Mouse (Mus musculus): Measurements from ENCODE around the gene Xkr7. TPM values are rescaled to one million over a fixed set of nuclear protein-coding genes. Genes with fewer than 3 reads are reported as not detected.
A peak's percentile ranks its signal among the peaks of the same experiment; 100 is the strongest.

The Xkr7 gene
- polyA plus RNA-seq, 1 experiment from 2014 or later, result 1.0 TPM

DNA sequence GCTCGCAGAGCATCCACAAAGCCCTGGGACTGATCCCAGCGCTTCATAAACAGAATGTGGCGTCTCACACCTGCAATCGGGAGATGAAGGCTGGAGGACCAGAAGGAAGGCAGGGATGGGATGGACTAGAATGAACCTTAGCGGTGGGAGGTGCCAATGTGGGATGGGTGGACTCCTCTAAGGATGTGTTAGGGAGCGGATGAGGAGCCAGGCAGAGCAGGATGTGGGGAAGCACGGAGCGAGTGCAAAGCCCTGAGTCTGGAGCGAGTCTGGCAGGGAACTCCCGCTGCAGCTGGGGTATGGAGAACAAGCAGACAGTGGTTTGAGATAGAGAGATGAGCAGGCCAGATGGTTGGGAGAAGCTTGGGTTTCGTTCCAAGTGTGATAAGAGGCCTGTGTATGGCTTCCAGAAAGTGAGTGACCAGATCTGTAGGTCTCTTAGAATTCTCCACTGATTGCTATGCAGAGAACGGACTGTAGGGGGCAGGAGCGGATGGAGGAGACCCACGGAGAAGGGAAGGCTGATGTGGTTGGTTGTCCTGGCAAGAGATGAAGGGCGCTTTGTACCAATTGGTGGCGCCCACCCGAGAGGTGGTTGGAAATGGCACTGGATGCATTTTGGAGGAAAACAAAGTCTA is 16.3 kb downstream of the Xkr7 start:
- Histone ChIP-seq H3K36me3 (ENCODE audit: control insufficient read depth, insufficient read depth, low read length) (no peaks in the 10 kb centered on the region), H3K4me1 (ENCODE audit: control insufficient read depth, insufficient read depth, low read length) (peaks cover 31% of the 10 kb centered on the region), H3K4me2 (ENCODE audit: low read length) (no peak overlapping the region), H3K9me3 (replicated peaks; ENCODE audit: control insufficient read depth, low read length) (no peaks in the 10 kb centered on the region), H3K27me3 (replicated peaks; ENCODE audit: control insufficient read depth, insufficient read depth, low read length) (peaks cover 12% of the 10 kb centered on the region), H3K27ac (ENCODE audit: low read depth, low read length) (peak overlapping the region; percentile 94), H3K4me3 (ENCODE audit: low read depth, low read length) (no peak overlapping the region), H3K9ac (ENCODE audit: low read length) (no peak overlapping the region)
- DNase-seq (ENCODE audit: low spot score) (peak; percentile 71), ATAC-seq (peak; percentile 30)
- WGBS, result 30% methylated on average over 17 of the region's 17 CpGs

DNA sequence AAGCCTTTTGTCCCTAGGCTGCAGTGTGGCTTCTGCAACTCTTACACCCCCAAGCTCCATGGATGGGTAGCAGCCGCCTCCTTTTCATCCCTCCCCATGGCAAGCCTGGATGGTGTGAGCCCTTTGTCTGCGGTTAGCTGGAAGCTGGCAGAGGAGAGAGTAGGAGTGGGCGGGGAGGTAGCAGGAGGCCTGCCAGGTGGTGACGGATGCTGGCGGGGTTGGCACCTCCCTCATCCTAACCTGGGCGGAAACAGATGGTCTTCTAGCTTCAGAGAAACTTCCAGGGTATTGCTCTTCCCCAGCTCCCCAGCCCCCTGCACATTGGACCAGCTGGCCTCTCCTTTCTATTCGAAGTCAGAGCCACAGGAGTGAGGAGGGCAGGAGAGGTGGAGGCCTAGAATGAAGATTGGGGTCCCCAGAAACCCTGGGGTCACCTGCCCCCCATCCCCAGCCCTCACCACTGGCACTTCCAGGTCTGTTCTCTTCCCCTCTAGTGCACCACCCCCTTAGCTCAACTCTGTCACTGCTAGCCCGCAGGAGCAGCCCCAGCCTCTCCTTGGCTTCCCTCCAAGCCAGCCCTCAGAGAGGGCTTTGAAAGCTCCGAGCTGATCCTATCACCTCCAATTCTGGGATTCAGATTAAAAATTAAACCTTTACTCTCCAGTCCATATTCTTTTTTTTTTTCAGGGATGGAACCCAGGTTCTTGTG is 17.8 kb downstream of the Xkr7 start:
- no peak overlapping the region for H3K4me2 ChIP-seq (ENCODE audit: low read length)
- WGBS, result 32% methylated on average over 9 of the region's 9 CpGs
- DNase-seq (ENCODE audit: low spot score) (peak; percentile 82), ATAC-seq (peak; percentile 76)
- peak overlapping the region; percentile 94 for H3K27ac ChIP-seq (ENCODE audit: low read depth, low read length)
- peak overlapping the region; percentile 30 for H3K9ac ChIP-seq (ENCODE audit: low read length)
- peaks cover 29% of the 10 kb centered on the region for H3K4me1 ChIP-seq (ENCODE audit: control insufficient read depth, insufficient read depth, low read length)
- peaks cover 7% of the 10 kb centered on the region for H3K36me3 ChIP-seq (ENCODE audit: control insufficient read depth, insufficient read depth, low read length)
- no peak overlapping the region for H3K4me3 ChIP-seq (ENCODE audit: low read depth, low read length)
- H3K27me3 ChIP-seq (replicated peaks; ENCODE audit: control insufficient read depth, insufficient read depth, low read length), result peaks cover 14% of the 10 kb centered on the region
- H3K9me3 ChIP-seq (replicated peaks; ENCODE audit: control insufficient read depth, low read length), result no peaks in the 10 kb centered on the region

DNA sequence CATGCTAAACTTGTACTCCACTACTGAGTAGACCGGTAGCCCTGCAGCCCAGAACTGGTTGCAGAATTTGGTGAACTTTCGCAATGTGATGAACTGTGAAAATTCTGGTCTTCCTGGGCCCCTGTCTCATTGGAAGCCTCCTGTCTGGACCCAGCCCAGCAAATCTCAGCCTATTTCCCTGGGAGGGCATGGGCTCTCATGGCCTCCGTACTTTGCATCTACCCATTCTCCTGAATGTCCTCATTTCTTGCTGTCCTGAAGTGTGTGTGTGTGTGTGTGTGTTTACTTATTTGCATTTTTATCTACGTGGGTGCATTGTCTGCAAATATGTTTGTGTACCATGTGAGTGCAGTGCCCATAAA is 18.3 kb downstream of the Xkr7 start:
- no peak overlapping the region; the same call in 1 of the 2 replicates for H3K9ac ChIP-seq (ENCODE audit: low read length)
- WGBS, result 74% methylated on average over 4 of the region's 4 CpGs
- no peak overlapping the region for H3K4me2 ChIP-seq (ENCODE audit: low read length)
- peak overlapping the region; percentile 94 for H3K27ac ChIP-seq (ENCODE audit: low read depth, low read length)
- H3K27me3 ChIP-seq (replicated peaks; ENCODE audit: control insufficient read depth, insufficient read depth, low read length), result peaks cover 14% of the 10 kb centered on the region
- ATAC-seq, result no peak
- H3K4me1 ChIP-seq (ENCODE audit: control insufficient read depth, insufficient read depth, low read length), result peaks cover 28% of the 10 kb centered on the region
- H3K36me3 ChIP-seq (ENCODE audit: control insufficient read depth, insufficient read depth, low read length), result peaks cover 11% of the 10 kb centered on the region
- H3K9me3 ChIP-seq (replicated peaks; ENCODE audit: control insufficient read depth, low read length), result no peaks in the 10 kb centered on the region
- H3K4me3 ChIP-seq (ENCODE audit: low read depth, low read length), result no peak overlapping the region
- no peak for DNase-seq (ENCODE audit: low spot score)

DNA sequence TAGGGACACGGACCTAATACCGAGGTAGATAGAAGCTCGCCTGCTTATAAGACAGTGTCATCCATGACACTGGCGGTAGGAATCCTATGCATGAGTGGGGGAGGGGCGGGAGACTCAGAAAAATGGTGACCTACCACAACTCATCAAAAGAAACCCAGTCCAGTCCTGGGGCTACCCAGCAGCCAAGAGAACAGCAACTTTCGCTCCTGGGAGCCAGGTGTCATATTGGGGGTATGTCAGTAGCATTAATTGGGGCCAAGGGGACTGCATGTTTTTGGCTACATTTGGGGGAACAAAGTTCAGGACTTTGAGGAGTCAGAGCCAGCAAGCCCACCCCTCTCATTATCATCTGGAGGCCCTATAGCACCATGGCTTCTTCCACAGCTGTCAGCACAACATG is 19.4 kb downstream of the Xkr7 start:
- DNase-seq (ENCODE audit: low spot score), result no peak
- peaks cover 26% of the 10 kb centered on the region for H3K4me1 ChIP-seq (ENCODE audit: control insufficient read depth, insufficient read depth, low read length)

DNA sequence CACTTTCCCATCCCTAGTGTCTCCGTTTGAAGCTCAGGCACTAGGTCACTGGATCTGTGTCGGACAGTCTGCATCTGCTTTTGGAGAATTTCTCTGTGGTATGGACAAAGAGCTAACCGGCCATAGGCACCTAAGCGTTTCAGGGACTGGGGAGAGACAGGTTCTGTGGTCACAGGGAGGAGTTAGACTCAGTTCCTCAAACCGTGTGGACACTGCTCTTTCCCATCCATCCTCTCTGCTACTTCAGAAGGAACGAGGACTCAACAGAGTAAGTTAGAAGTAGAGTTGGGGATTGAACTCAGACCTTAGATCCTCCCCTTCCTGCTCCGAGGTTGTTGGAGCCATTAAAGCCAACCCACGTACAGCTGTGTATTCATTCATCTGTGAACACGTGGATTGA is 19.9 kb downstream of the Xkr7 start:
- Histone ChIP-seq H3K36me3 (ENCODE audit: control insufficient read depth, insufficient read depth, low read length) (peaks cover 11% of the 10 kb centered on the region), H3K4me2 (ENCODE audit: low read length) (no peak overlapping the region), H3K9ac (ENCODE audit: low read length) (no peak overlapping the region), H3K4me3 (ENCODE audit: low read depth, low read length) (no peak overlapping the region), H3K27ac (ENCODE audit: low read depth, low read length) (no peak overlapping the region), H3K4me1 (ENCODE audit: control insufficient read depth, insufficient read depth, low read length) (peaks cover 22% of the 10 kb centered on the region), H3K27me3 (replicated peaks; ENCODE audit: control insufficient read depth, insufficient read depth, low read length) (peaks cover 14% of the 10 kb centered on the region), H3K9me3 (replicated peaks; ENCODE audit: control insufficient read depth, low read length) (no peaks in the 10 kb centered on the region)
- ATAC-seq, result no peak
- DNase-seq (ENCODE audit: low spot score), result no peak
- WGBS, result 80% methylated on average over 9 of the region's 9 CpGs

More for the DNA sequence above, 19.4 kb downstream of the Xkr7 start:
- Histone ChIP-seq H3K9ac (ENCODE audit: low read length) (no peak overlapping the region), H3K27ac (ENCODE audit: low read depth, low read length) (no peak overlapping the region), H3K9me3 (replicated peaks; ENCODE audit: control insufficient read depth, low read length) (no peaks in the 10 kb centered on the region), H3K4me3 (ENCODE audit: low read depth, low read length) (no peak overlapping the region), H3K36me3 (ENCODE audit: control insufficient read depth, insufficient read depth, low read length) (peaks cover 11% of the 10 kb centered on the region), H3K27me3 (replicated peaks; ENCODE audit: control insufficient read depth, insufficient read depth, low read length) (peaks cover 14% of the 10 kb centered on the region), H3K4me2 (ENCODE audit: low read length) (no peak overlapping the region)
- no peak for ATAC-seq
- 82% methylated on average over 6 of the region's 6 CpGs for WGBS

DNA sequence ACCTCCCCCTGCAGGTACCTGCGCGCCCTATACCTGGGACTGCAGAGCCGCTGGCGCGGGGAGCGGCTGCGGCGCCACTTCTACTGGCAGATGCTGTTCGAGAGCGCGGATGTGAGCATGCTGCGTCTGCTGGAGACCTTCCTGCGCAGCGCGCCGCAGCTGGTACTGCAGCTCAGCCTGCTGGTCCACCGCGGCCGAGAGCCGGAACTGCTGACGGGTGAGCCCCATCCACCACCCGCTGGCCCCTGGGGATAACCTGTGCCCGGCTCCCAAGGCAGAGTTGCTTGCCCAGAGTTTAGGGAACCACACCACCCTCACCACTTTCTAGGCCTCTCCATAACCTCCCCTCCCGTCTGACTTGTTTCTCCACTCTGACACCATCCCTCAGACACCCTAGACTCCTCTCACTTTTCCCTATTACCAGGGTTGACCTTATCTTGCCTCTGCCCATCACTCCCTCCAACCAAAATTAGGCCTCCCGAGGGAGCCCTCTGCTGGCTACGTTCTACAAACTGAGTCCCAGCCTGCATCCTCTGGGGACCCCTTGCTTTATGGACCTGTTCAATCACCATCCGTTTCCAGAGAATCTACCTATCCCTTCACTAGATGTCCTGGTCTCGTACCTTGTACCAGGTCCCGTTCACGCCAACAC is 21.2 kb downstream of the Xkr7 start:
- ATAC-seq (no peak), DNase-seq (ENCODE audit: low spot score) (no peak)
- H3K27me3 ChIP-seq (replicated peaks; ENCODE audit: control insufficient read depth, insufficient read depth, low read length), result peaks cover 14% of the 10 kb centered on the region

DNA sequence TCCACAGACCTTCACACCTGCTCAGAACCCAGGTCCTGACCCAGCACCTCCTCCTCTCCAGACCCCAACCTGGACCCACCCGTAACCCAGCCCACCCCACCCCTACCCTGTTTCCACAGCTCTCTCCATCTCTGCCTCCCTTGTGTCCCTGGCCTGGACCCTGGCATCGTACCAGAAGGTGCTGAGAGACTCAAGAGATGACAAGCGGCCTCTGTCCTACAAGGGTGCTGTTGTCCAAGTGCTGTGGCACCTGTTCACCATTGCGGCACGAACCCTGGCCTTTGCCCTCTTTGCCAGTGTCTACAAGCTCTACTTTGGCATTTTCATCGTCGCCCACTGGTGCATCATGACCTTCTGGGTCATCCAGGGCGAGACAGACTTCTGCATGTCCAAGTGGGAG is 22.2 kb downstream of the Xkr7 start:
- H3K27me3 ChIP-seq (replicated peaks; ENCODE audit: control insufficient read depth, insufficient read depth, low read length), result peaks cover 14% of the 10 kb centered on the region
- peaks cover 14% of the 10 kb centered on the region for H3K36me3 ChIP-seq (ENCODE audit: control insufficient read depth, insufficient read depth, low read length)
- DNase-seq (ENCODE audit: low spot score) (no peak), ATAC-seq (no peak)
- WGBS, result 90% methylated on average over 8 of the region's 8 CpGs
- peaks cover 13% of the 10 kb centered on the region for H3K4me1 ChIP-seq (ENCODE audit: control insufficient read depth, insufficient read depth, low read length)
- no peak overlapping the region for H3K4me2 ChIP-seq (ENCODE audit: low read length)
- no peaks in the 10 kb centered on the region for H3K9me3 ChIP-seq (replicated peaks; ENCODE audit: control insufficient read depth, low read length)
- H3K4me3 ChIP-seq (ENCODE audit: low read depth, low read length), result no peak overlapping the region
- H3K9ac ChIP-seq (ENCODE audit: low read length), result no peak overlapping the region
- no peak overlapping the region for H3K27ac ChIP-seq (ENCODE audit: low read depth, low read length)

More for the DNA sequence above, 21.2 kb downstream of the Xkr7 start:
- Histone ChIP-seq H3K27ac (ENCODE audit: low read depth, low read length) (no peak overlapping the region), H3K4me3 (ENCODE audit: low read depth, low read length) (no peak overlapping the region), H3K9me3 (replicated peaks; ENCODE audit: control insufficient read depth, low read length) (no peaks in the 10 kb centered on the region), H3K4me2 (ENCODE audit: low read length) (no peak overlapping the region), H3K36me3 (ENCODE audit: control insufficient read depth, insufficient read depth, low read length) (peaks cover 12% of the 10 kb centered on the region), H3K9ac (ENCODE audit: low read length) (no peak overlapping the region), H3K4me1 (ENCODE audit: control insufficient read depth, insufficient read depth, low read length) (peaks cover 20% of the 10 kb centered on the region)
- 10% methylated on average over 30 of the region's 30 CpGs for WGBS

DNA sequence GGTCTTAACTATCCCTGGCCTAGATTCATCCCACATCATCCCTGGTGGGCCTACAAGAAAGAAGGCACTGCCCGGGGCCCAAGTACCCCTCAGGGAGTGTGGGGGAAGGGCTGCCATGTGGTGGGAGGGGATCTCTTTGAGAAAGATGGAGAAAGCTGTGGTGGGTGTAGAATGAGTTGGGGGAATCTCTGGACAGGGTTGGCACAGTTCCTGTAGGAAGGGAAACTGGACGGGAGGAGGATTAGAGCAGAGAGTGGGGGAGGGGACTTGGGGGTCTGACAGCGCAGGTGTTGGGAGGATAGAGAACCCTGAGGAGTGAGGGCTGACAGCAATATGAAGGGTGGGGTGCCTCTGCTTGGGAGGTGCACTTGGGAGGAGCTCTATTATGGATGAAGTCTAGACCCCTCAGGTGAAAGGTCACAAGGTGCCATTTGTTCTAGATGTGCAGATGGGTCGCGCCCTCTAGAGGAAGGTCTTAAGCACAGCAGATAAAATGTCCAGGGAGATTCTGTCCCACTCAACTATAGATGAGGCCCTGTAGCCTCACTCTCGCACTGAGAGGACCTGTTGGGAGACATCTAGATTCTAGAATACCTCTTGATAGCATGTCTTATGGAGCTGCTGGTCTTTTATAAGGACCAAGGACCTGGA is 23.7 kb downstream of the Xkr7 start:
- Histone ChIP-seq H3K9me3 (replicated peaks; ENCODE audit: control insufficient read depth, low read length) (no peaks in the 10 kb centered on the region), H3K4me1 (ENCODE audit: control insufficient read depth, insufficient read depth, low read length) (no peaks in the 10 kb centered on the region), H3K36me3 (ENCODE audit: control insufficient read depth, insufficient read depth, low read length) (peaks cover 14% of the 10 kb centered on the region), H3K27ac (ENCODE audit: low read depth, low read length) (no peak overlapping the region), H3K9ac (ENCODE audit: low read length) (no peak overlapping the region), H3K4me2 (ENCODE audit: low read length) (no peak overlapping the region), H3K27me3 (replicated peaks; ENCODE audit: control insufficient read depth, insufficient read depth, low read length) (peaks cover 14% of the 10 kb centered on the region), H3K4me3 (ENCODE audit: low read depth, low read length) (no peak overlapping the region)
- no peak for ATAC-seq
- DNase-seq (ENCODE audit: low spot score), result no peak
- 56% methylated on average over 6 of the region's 6 CpGs for WGBS
